Mouse (Mus musculus) neural tube, postnatal 0 days (tissue): ENCODE results near the gene Pigb. TPM values are rescaled to one million over a fixed set of nuclear protein-coding genes. Genes with fewer than 3 reads are reported as not detected.

Experiments used
- microRNA-seq: library from miRNA; unstranded; fragments of <30 nt; microRNA quantifications from one replicate; pipeline ENCODE4, GENCODE M21; 2016
- polyA plus RNA-seq: library from polyadenylated mRNA; unstranded; fragments of >200 nt; fragmentation: Nextera tagmentation; extraction: Ambion mirVana; gene quantifications from 2 replicates; pipeline ENCODE4 v1.2.1, GENCODE M21; 2015

Gene Pigb
- polyA plus RNA-seq, result 10.1 and 11.5 TPM in 2 replicates

GRCm38 (mm10) chr9:73040080-73040479, at the start of gene Pigb:
Gene Pigb, minus strand, starts transcription at chr9:73040378.

GRCm38 (mm10) chr9:73044146-73045079, 4.2 kb upstream of the Pigb start, which contains the start of gene Rab27a:
Gene Rab27a, plus strand, starts transcription at chr9:73044854.

GRCm38 (mm10) chr9:72985250-72986220, 54.6 kb downstream of the Pigb start, which contains the start of the genes Ccpg1os and Ccpg1:
Gene Ccpg1os, minus strand, starts transcription at chr9:72985382.
Gene Ccpg1, plus strand, starts transcription at chr9:72985429.

GRCm38 (mm10) chr9:72958521-72959450, 81.4 kb downstream of the Pigb start, which contains the start of the genes Dyx1c1 and Gm44503:
Gene Dyx1c1, plus strand, starts transcription at chr9:72958785.
Gene Gm44503, plus strand, starts transcription at chr9:72958852.

Small RNAs within 50 kb of the gene (microRNA-seq; reads per million reads assigned to microRNA genes)
- gene Gm27353, result not detected

Other genes with a start within 250 kb of the Pigb start
- gene Prtg, start 233.5 kb downstream of the Pigb start, polyA plus RNA-seq, result 0.34 TPM in 2 replicates
- gene Pygo1, start 114.7 kb downstream of the Pigb start, polyA plus RNA-seq, result 9.6 and 10.9 TPM in 2 replicates
- gene Dyx1c1, start 81.6 kb downstream of the Pigb start, polyA plus RNA-seq, result 2.7 and 3.4 TPM in 2 replicates
- not detected in 2 replicates for gene Gm44503, start 81.5 kb downstream of the Pigb start, polyA plus RNA-seq
- gene Ccpg1os, start 55.0 kb downstream of the Pigb start, polyA plus RNA-seq, result 20.4 and 23.8 TPM in 2 replicates
- 35.7 and 36.9 TPM in 2 replicates for gene Ccpg1, start 54.9 kb downstream of the Pigb start, polyA plus RNA-seq
- gene Rab27a, start 4.5 kb upstream of the Pigb start, polyA plus RNA-seq, result 4.2 and 5.6 TPM in 2 replicates
- gene Khdc3, start 61.5 kb upstream of the Pigb start, polyA plus RNA-seq, result 0.17 and 0.24 TPM in 2 replicates
- not detected in 2 replicates for gene Gm20509, start 62.1 kb upstream of the Pigb start, polyA plus RNA-seq
- 89.1 and 91.0 TPM in 2 replicates for gene Rsl24d1, start 73.0 kb upstream of the Pigb start, polyA plus RNA-seq